Mouse (Mus musculus) brain, adult 2 months (tissue): Measurements from ENCODE around the gene 9030025P20Rik.
"Not testable (repeated sequence)": the region's sequence is repeated elsewhere in the genome, so short reads cannot be mapped to it uniquely, and the experiment has no call there.

Experiments
- DNase-seq: peaks from one replicate; pipeline ENCODE4 v3.0.0; 2011; ENCODE audit warnings: low read depth, low spot score

Gene 9030025P20Rik

DNA sequence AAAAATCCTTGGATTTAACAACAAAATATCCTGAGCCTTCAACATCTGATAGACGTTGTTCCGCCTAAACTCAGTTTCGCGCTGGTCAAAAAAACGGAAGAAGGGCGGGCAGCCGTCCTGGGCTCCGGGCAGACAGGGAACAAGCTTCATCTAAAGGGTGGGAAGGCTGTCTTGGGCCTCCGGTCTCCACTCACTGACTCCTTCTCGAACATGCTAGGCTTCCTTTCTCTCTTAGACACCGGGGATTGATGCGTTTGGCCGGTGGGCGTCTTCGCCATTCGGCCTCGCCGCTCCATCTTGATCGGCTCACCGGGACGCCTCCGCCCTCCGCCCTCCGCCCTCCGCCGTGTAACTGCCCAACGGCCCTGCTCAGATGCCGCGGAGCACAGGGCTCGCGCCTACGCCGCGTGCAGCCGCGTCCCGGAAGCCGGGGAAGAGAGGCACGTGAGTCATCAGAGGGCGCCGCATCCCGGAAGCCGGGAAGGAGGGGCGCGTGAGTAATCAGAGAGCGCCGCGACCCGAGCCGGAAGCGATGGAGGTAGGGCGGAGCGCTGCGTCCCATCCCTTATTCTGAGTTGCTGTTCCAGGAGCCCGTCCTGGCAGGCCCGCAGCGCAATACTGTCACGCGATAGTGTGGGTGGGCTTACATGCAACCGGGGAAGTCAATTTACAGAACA lies at the start of gene 9030025P20Rik, which contains the start of gene Gm3417:
Gene 9030025P20Rik, plus strand, starts transcription at position 107 of the 677 bp plus-strand sequence.
Gene Gm3417, minus strand, starts transcription at position 429 of the 677 bp plus-strand sequence.
- DNase-seq = not testable (repeated sequence)

DNA sequence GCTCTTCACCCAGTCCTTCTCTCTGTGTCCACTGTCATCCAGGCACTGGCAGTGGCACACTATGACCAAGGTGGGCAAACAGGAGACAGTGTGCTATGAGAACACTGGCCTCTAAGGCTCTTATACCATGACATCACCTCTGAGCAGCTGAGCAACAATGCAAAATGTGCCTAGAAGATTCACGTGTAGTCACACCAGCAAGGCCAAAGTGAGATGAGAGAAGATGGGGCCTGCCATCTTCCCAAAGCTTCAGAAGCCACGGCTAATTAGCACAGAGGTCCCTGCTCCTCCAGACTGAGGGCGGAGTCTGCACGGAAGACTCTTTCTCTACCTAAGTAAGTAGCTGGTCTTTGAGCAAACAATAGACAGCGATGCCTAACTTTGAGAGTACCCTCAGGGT lies 49.6 kb upstream of the 9030025P20Rik start:
- no peak for DNase-seq

DNA sequence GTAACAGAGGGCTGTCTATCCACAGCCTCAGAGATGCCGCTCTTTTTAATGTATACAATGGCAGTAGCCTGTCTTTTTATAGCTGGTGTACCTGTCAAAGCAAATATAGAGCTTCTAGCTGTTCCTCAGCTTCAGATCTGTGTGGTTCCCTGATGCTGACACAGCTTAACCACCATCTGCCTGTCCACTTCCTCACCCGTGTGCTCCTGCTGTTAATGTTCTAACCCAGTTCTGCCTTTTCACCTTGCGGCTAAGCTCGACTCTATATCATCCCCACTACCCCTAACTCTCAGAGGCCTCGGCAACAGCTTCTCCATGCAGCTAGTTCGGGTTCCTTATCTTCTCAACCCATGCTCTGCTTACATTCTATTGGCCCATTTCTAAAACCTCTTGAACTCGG lies 47.6 kb upstream of the 9030025P20Rik start:
- DNase-seq = no peak

DNA sequence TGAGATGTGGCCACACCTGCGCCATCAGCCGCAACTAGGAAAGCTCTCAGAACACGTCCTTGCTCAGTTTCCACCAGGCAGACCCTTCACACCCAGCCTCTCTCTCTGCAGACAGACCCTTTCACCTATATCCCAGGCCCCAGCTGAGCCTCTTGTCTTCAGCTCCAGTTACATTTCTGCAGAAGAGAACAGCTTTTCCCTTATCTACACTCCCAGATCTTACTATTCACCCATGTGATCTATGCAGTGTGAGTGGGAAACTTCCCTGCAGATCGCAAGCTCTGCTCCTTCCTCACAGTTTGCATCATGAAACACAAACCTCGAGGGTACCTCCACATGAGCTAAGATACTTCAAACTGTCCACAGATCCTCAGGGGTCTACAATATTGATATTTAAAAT lies 46.8 kb upstream of the 9030025P20Rik start:
- DNase-seq = no peak

DNA sequence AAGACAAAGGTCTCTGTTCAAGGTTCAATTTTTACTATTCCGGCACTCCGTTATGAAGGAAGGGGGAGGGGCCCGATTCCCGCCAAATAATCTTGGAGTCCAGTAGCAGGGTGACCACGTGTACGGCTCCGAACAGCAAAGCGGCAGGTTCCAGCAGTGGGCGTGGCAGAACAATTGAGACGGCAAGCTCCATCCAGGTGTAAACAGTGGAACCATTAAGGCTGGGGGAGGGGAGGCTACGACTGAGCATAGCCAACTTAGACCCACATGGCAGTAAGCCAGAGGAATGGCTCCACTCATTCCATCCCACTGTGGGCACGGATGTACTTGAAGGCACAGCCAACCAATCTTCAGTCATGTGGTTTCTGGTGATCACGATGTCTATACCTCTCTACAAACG lies 43.0 kb upstream of the 9030025P20Rik start:
- DNase-seq = not testable (repeated sequence)

DNA sequence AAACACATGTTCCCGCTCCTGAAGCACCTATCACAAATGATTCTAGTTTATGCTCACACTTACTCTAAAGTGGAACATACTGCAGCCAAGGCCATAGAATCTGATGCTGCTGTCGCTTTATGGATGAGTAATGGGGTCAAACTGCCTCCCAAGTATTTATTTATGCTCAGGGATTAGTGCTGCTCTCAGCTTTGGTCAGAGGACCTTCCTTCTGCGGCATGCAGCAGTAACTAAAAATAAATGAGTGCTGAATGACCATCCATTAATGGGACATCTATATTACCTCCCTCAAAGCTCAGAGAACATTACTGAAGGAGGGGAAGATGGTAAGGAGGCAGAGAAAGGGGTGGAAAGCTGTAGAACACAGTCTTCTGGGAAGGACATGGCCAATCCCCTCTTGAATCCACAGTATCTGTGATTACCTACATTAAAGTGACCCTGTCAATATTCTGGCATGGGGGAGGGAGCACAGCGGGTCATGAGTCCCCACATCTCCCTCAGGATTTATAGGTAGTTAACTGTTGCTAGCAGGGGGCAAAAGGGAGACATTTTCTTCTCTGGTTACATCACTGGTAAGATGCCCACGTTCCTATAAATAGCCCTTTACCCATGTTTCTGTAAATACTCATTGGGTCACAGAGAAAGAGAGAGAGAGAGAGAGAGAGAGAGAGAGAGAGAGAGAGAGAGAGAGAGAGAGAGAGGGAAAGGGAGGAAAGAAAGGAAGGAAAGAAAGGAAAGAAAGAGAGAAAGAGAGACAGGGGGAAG lies 42.2 kb upstream of the 9030025P20Rik start:
- DNase-seq = no peak

DNA sequence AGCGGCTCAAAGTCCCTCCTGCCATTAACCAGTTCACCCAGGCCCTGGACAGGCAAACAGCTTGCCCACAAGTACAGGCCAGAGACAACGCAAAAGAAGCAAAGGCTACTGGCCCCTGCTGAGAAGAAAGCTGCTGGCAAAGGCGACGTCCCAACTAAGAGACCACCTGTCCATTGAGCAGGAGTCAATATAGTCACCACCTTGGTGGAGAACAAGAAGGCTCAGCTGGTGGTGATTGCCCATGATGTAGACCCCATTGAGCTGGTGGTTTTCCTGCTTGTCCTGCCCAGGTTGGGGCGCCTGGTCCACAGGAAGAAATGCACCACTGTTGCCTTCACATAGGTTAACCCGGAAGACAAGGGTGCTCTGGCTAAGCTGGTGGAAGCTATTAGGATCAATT lies 36.1 kb upstream of the 9030025P20Rik start:
- not testable (repeated sequence) for DNase-seq

DNA sequence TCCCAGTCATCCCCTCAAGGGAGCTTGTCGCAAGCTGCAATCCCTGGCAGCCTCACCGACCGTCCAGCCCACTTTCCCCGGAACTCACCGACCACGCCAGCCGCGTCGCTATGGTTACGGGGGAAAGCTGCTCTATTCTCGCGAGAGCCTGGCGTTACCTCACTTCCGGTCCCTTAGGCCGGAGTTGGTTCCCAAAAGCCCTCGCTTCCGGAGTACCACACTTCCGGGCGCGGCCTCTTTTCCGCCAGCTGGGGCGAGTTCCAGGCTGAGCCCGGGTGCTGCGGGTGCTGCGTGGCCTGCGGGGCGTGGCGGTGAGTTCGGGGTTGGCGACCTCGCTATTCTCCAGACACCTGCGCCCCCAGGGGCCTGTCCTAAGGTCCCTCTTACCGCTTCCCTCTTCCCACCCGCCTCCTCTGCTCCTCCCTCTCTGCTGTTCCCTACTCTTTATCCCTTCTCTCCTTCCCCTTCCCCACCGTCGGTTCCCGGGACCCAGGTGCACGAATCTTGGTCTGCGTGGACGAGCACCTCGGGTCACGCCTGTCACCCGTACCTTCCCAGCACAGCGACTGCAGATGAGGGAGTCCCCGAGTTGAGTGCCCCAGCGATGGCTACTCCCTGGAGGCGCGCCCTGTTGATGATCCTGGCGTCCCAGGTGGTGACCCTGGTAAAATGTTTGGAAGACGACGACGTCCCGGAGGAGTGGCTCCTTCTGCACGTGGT lies 35.1 kb upstream of the 9030025P20Rik start, which contains the start of the genes Wdr27 and 1600012H06Rik:
Gene Wdr27, minus strand, starts transcription at position 150 of the 720 bp plus-strand sequence.
Gene 1600012H06Rik, plus strand, starts transcription at position 176 of the 720 bp plus-strand sequence.
- DNase-seq = peak; percentile 99

DNA sequence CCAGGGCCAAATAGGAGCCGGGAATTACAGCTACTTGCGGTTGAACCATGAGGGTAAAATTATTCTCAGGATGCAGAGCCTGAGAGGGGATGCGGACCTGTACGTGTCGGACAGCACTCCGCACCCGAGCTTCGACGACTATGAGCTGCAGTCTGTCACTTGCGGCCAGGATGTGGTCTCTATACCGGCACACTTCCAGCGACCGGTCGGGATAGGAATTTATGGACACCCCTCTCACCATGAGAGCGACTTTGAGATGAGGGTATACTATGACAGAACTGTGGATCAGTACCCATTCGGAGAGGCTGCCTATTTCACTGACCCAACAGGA lies 34.6 kb upstream of the 9030025P20Rik start:
- DNase-seq = no peak

DNA sequence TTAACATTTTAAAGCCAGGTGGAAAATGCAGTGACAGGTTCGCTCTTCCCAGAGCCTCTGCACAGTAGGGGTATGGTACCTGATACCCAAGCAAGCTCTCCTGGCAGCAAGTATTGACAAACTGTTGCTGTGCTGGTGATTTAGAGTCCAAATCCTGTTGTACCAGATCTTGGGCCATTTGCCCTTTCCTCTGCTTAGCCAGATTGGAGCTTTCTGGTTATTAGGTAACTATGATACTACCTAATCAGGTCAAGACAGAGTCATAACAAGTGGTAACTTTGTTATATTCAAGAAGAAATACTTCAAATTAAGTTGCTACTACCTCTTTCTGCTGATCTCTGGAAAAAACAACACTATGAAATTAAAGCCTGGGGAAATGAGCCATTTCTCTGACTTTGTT lies 33.7 kb upstream of the 9030025P20Rik start:
- DNase-seq = no peak

DNA sequence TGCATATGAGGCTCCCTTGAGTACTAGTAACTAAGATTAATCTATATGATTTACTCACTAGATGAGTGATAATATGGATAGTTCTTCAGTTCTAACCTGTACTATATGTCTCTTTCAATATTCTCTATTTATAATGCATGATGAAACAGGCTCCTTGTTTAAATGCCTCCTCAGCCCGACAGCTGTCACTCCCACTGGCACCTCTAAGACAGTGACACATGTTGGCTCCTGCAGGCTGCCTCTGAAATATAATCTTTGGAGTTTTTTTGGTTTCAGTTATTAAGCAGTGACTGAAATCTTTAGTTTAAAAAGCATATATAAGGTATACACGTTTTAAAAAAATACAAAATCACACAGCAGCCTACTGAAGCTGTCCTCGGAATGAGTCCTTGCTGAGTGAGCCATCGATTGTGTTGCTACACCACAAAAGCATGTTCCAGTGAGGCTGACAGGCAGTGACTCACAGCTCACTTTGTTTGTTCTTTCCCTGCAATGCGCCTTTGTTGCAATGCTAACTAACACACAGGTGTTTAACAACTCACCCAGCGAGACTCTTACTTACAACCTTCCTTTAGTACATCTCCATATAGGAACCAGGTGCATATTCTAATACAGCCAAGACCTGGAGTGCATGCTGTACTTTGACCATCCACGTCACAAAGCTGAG lies 29.0 kb upstream of the 9030025P20Rik start:
- DNase-seq = peak; percentile 40

DNA sequence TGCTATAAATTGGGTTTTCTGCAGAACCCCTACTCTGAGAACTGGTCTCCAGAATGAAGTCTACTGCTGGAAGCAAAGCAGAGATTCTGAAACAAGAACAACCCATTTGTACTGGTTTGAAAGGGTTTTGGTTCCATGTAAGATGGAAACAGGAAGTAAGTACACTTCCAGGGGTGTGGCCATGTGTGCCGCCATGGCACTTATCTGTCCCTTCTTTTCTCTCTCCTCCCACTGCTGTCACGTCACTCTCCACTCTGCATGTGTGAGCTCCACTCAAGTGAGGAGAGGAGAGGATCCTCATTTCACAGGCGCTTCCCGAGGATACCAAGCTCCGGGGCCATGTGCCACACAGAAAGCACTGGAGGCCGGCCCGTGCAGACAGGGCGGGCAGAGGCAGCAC lies 24.8 kb upstream of the 9030025P20Rik start:
- DNase-seq = no peak

DNA sequence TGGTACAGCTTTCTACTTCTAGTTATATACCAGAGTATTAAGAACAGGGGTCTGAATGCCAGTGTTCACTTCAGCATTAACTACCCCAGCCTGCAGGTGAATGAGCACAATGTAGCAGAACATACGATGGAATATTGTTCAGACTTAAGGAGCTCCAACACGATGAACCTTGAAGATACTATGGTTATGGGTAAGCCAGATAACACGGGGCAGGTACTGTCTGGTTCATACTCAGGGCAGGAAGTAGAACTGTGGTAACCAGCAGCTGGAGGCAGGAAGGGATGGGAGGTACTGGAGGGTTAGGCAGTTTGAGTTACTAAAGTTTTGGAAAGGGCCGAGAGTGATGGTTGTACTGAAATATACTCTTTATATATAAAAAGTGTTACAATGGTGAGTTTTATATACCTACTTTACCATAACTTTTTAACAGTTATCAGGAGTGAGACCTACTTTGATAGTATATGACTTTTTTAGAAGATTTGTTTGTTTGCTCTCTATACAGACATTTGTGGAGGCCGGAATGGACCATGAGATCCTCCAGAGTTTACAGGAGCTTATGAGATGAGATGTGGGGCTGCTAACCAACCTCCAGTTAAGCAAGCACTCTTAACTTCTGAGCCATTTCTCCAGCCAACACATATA lies 19.5 kb upstream of the 9030025P20Rik start:
- DNase-seq = no peak

DNA sequence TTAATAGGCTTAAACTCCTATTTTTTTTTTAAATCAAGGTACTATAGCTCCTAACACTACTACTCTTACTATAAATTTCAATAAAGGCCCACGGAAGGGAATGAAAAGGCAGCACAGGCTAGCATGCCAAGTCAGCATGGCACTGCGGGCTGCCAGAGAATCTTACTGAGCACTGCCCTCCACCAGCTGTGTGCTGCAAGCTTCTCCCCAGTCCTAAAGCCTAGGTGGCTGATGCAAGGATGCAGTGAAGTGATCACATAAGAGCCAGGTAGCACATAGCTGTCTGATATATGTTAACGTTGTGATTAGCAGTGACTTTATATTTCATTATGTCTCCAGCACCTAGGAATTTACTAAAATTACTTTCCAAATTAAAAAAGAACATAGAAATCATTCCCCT lies 18.3 kb upstream of the 9030025P20Rik start:
- DNase-seq = peak; percentile 43

DNA sequence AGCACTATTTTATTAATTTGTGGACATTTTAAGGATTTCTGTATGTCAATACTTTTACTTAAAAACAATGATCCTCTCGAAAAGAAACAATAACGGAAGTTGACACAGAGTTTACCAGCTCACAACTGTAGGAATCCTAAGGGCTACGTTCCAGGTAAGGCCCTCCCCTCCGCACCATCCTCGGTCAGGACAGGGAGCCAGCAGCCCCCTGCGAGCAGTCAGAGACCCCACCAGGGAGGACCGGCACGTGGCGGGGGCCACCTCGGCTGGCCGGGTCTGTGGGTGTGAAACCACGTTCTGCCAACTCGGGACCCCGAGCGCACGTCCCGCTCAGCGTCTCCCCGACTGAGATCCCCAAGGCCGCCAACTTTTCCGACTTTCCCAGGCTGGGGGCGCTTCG lies 17.7 kb upstream of the 9030025P20Rik start:
- no peak for DNase-seq

DNA sequence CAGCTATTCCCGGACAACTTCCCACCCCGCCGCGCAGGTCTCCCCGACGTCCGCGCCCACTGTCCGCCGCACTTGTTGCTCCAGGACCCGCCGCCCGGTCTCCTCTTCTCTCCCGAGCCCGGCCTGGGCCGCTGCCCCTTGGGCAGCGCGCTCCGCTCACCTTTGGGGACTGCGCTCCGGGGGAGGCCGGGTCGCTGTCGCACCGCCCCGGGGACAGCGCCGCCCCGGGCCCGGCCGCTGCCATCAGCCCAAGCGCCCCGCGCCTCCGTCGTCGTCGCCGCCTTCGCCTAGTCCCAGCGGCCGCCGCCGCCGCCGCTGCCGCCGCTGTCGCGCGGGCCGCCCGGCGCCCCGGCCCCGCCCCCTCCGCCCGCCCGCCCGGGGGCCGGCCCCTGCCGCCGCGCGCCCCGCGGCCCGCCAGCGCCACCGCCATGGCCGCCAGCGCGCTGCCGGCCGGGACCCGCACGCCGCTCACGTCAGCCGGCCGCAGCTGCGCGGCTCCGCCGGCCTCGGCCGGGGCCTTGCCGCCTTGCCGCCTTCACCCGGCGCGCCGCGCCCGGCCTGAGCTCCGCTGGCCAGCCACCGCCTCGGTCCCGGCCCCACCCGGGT lies 17.2 kb upstream of the 9030025P20Rik start, which contains the start of gene Phf10:
Gene Phf10, minus strand, starts transcription at position 323 of the 606 bp plus-strand sequence.
- peak; percentile 12 for DNase-seq

DNA sequence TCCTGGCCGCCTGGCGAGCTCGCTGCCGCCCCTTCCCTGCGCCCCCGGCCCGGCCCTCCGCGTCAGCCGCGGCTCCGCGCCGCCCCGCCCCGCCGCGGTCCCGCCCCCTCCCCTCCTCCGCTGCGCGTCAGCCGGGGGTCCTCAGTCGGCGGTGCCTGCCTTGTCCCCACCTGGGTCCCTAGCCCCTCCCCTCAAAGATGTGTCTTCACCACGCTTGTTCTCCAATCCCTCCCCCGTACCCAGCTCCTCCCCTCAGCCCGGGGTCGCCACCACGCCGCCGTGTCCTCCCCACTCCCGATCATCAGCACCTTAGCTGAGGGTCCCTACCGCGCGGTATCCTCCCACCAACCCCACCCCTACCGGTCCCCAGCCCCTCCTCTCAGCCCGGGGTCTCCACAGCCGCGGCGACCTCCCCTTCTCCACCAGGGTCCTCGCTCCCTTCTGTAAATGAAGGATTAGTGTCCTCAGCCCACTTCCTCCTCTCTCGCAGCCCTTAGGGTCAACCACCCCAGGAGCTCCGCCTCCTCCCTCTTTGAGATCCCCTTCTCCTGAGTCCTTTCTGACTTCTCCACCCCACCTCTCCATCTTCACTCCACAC lies 16.6 kb upstream of the 9030025P20Rik start:
- not testable (repeated sequence) for DNase-seq

DNA sequence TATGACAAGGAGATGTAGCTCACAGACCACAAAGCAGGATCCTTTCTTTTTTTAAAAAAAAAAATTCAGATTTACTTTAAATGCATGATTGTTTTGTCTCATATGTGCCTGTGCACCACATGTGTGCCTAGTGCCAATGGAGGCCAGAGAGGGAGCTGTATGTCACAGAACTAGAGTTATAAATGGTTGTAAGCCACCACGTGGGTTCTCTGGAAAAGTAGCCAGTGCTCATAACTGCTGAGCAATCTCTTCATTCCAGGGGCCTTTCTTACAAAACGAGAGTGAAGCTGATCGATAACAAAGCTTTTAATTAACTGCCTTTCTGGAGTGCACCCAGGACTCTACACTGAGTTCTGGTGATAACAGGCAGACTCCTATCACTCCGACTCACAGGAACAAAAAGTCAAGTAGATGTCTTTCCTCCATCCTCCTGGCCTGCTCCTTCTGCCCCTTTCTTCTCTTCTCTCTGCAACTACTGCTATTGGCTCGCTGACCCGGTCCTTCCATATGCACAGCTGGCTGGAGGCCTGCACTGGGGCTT lies 9.8 kb upstream of the 9030025P20Rik start:
- not testable (repeated sequence) for DNase-seq

DNA sequence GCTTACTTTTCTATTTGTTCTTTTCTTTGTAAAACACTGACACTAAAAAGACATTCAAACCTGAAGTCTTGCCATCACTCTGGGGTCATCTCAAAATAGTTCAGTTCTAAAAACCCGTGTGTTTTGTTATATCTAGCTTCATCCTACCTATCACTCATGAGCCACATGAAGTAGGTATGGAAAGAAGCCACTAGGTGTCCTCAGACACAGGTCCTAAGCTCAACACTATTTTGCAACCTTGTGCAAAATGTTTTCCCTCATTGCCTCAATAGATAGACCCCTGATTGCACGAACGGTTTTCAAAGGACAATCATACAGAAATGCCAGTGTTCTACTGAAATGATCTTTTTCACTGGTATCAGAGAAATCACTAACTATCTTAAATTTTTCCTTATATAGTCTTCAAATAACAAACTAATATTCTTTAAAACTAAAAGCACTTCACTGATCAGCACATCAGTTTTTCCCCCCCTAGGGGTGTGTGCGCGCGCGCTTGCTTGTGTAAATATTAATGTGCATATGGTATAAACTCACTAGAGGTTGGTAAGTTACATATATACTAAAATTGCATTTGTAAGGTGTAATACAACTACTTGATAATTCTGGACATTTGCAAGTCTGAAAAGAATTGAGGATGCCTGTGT lies 428 bp upstream of the 9030025P20Rik start:
- DNase-seq = not testable (repeated sequence)
